Mouse (Mus musculus) ES-E14 (cell line): ENCODE measurements around the gene Nos2. TPM values are rescaled to one million over a fixed set of nuclear protein-coding genes. Genes with fewer than 3 reads are reported as not detected.

Source experiments
- DNase-seq: peaks from one replicate; pipeline ENCODE4 v3.0.0-alpha.2; 2013; ENCODE audit warnings: low read depth, low spot score
- H3K27ac ChIP-seq: 2 replicates; pipeline ENCODE4 v1.5.1; 2012; ENCODE audit warnings: low read depth, mild to moderate bottlenecking, low read length, moderate library complexity, mixed read lengths; ENCODE audit not compliant: poor library complexity, insufficient read depth, severe bottlenecking
- H3K36me3 ChIP-seq: 2 replicates; pipeline ENCODE4 v1.6.1; 2012; ENCODE audit warnings: mild to moderate bottlenecking, low read length, moderate library complexity, mixed read lengths; ENCODE audit not compliant: control insufficient read depth, poor library complexity, insufficient read depth, severe bottlenecking
- H3K4me1 ChIP-seq, 2 experiments: fragments of 150-350 bp in 1 of 2; sonication (generic) in 1 of 2; 2 replicates each; pipeline ENCODE4 v1.6.1; 2012; ENCODE audit warnings: low read length in 2 of 2, mild to moderate bottlenecking in 1 of 2, mixed read lengths in 1 of 2; ENCODE audit not compliant: control insufficient read depth in 2 of 2, insufficient read depth in 2 of 2, poor library complexity in 1 of 2
- H3K4me3 ChIP-seq, 2 experiments: fragments of 150-350 bp in 1 of 2; sonication (generic) in 1 of 2; 2 replicates each; pipeline ENCODE4 v1.5.1; 2012; ENCODE audit warnings: low read length in 2 of 2, low read depth in 1 of 2, mild to moderate bottlenecking in 1 of 2, mixed read lengths in 1 of 2; ENCODE audit not compliant: insufficient read depth in 1 of 2, poor library complexity in 1 of 2, severe bottlenecking in 1 of 2
- H3K9ac ChIP-seq: 2 replicates; pipeline ENCODE4 v1.6.1; 2012; ENCODE audit warnings: low read depth, mild to moderate bottlenecking, low read length, mixed read lengths; ENCODE audit not compliant: poor library complexity, insufficient read depth, severe bottlenecking
- H3K9me3 ChIP-seq: fragments of 150-350 bp; sonication (generic); 2 replicates; pipeline ENCODE4 v1.6.1; 2012; ENCODE audit warnings: low read depth, mild to moderate bottlenecking, low read length; ENCODE audit not compliant: control insufficient read depth, insufficient read depth
- CHD2 ChIP-seq: IDR thresholded peaks from 2 replicates; pipeline ENCODE4 v1.6.1; 2014; ENCODE audit warnings: mild to moderate bottlenecking, low read depth, low read length, inconsistent platforms
- HCFC1 ChIP-seq: IDR thresholded peaks from 2 replicates; pipeline ENCODE4 v1.6.1; 2012; ENCODE audit warnings: low read length, inconsistent platforms, borderline replicate concordance; ENCODE audit not compliant: insufficient read depth
- MAFK ChIP-seq: IDR thresholded peaks from 2 replicates; pipeline ENCODE4 v1.6.1; 2014; ENCODE audit warnings: mild to moderate bottlenecking, low read depth, low read length, inconsistent platforms; ENCODE audit not compliant: insufficient read depth
- ZC3H11A ChIP-seq: IDR thresholded peaks from 2 replicates; pipeline ENCODE4 v1.6.1; 2012; ENCODE audit warnings: low read depth, mild to moderate bottlenecking, inconsistent platforms, low read length, borderline replicate concordance
- ZNF384 ChIP-seq: IDR thresholded peaks from 2 replicates; pipeline ENCODE4 v1.6.1; 2012; ENCODE audit warnings: low read depth, low read length, inconsistent platforms
- in situ Hi-C, 2 experiments: fragments of 600-800 bp; cut with MboI; formaldehyde crosslinking; loops; one replicate each; pipeline ENCODE4 v1.15.1; 2025; ENCODE audit warnings: low sequenced_read_pairs in 2 of 2, inconsistent platforms in 1 of 2; ENCODE audit not compliant: unreplicated experiment in 2 of 2
- total RNA-seq: library from RNA; depleted of rRNA; stranded (reverse); fragments of 300-350 nt; gene quantifications from 2 replicates; pipeline ENCODE4 v1.2.3, GENCODE M21; 2012

The Nos2 gene
- total RNA-seq, 1 experiment, result 0.22 TPM

GRCm38 (mm10) chr11:78959841-78960520 lies 39.4 kb downstream of the Nos2 start:
- DNase-seq, result no peak
- H3K9me3 ChIP-seq, result no peaks in the 10 kb centered on the region
- no peaks in the 10 kb centered on the region for H3K36me3 ChIP-seq
- H3K9ac ChIP-seq, result no peak overlapping the region
- no peak overlapping the region for H3K27ac ChIP-seq
- H3K4me3 ChIP-seq, result no peak overlapping the region
- in situ Hi-C loops, result loop anchor here in 1 of 2 experiments (5.0 to 10.0 kb wide), 2 partner anchors 252 to 335 kb away; partner anchors contain the start of gene Gm9964
- TF ChIP-seq CHD2, result no peak
- no peak for TF ChIP-seq ZNF384
- TF ChIP-seq HCFC1, result no peak
- TF ChIP-seq ZC3H11A, result no peak
- TF ChIP-seq MAFK, result no peak
- H3K4me1 ChIP-seq, result no peaks in the 10 kb centered on the region

- Histone ChIP-seq H3K4me1 (no peaks in the 10 kb centered on the region), H3K4me3 (no peak overlapping the region), H3K36me3 (no peaks in the 10 kb centered on the region), H3K27ac (no peak overlapping the region), H3K9me3 (no peaks in the 10 kb centered on the region), H3K9ac (no peak overlapping the region)
- TF ChIP-seq ZNF384, result no peak
- TF ChIP-seq ZC3H11A, result no peak
- no peak for TF ChIP-seq CHD2
- no peak for TF ChIP-seq HCFC1
- TF ChIP-seq MAFK, result no peak
- DNase-seq, result no peak
- in situ Hi-C loops, result loop anchor here in 1 of 2 experiments (5.0 to 10.0 kb wide), 2 partner anchors 251 to 334 kb away; partner anchors contain the start of gene Gm9964
Observed at GRCm38 (mm10) chr11:78961221-78961620, 40.6 kb downstream of the Nos2 start.

DNA sequence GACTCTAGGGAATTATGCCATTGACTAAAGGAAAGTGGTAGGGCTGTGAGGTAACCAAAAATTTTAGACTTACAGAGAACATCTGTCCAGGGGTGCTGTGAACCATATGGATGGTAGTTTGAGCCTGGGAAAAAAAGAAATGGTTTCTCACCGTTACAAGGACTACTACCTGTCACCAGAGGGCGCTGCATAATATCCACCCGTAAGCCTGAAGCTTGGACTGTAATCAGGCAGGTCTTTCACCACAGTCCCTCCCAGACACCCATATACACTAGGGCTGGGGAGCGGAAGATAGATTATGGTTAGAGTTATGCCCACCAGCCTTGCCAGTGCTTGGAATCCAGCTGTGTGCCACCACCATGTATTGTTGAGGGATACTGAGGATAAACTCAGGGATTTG lies 46.8 kb downstream of the Nos2 start:
- in situ Hi-C loops, result loop anchor here in 1 of 2 experiments (10.0 kb wide), 1 partner anchor 327 kb away; the partner anchor contains the start of gene Gm9964
- Histone ChIP-seq H3K36me3 (no peaks in the 10 kb centered on the region), H3K4me1 (peaks cover 4 to 15% of the 10 kb centered on the region in 2 experiments; a peak in 2 of 4 replicates), H3K4me3 (no peak overlapping the region), H3K9me3 (no peaks in the 10 kb centered on the region), H3K9ac (no peak overlapping the region), H3K27ac (no peak overlapping the region)
- peak; percentile 61 for DNase-seq
- TF ChIP-seq ZC3H11A, result peak; percentile 45; the same call in 1 of the 2 replicates
- TF ChIP-seq ZNF384, result no peak

DNA sequence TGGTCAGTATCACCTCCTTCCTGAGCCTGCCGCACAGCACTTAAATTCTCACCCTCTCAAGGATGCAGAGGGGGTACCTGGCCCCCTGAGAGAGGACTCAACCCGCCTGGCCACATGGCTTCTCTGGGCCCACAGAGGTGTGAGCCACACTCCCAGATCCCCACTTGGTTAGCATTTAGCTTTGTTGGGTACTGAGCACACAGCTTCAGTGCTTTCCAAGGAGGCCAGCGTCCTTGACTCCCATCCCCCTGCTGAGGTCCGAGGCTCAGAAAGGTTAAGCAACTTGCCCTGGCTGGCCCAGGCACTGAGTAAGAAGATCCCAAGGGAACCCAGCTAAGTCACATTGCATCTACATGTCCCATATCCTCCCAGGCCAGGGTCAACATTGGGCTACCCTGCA lies 47.5 kb downstream of the Nos2 start:
- no peak for DNase-seq
- Histone ChIP-seq H3K36me3 (no peaks in the 10 kb centered on the region), H3K9me3 (no peaks in the 10 kb centered on the region), H3K4me1 (peaks cover 6 to 19% of the 10 kb centered on the region in 2 experiments; a peak in 3 of 4 replicates), H3K27ac (no peak overlapping the region), H3K4me3 (no peak overlapping the region), H3K9ac (no peak overlapping the region)
- TF ChIP-seq MAFK, result no peak
- no peak for TF ChIP-seq ZNF384
- TF ChIP-seq CHD2, result no peak
- no peak for TF ChIP-seq HCFC1
- TF ChIP-seq ZC3H11A, result no peak
- in situ Hi-C loops, result loop anchor here in 1 of 2 experiments (10.0 kb wide), 1 partner anchor 327 kb away; the partner anchor contains the start of gene Gm9964

DNA sequence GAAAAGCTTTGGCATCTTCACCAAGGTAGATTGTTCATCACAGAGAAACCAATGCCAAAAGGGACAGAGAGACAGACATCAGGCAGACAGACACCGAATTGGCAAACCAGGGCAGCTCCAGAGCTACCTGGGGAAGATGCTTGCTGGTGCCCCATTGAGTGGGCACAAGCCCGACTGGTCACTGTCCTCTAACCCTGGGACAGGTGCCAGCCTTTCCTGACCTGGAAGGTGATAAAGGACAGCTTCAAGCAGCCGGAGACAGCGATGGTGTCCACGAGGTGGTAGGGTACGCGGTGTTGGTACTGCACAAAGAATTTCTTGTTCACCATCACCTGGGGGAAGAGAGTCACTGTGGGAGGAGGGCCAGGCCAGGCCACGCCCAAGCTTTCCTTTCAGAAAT lies 50.5 kb downstream of the Nos2 start:
- H3K27ac ChIP-seq, result no peak overlapping the region
- no peak overlapping the region for H3K4me3 ChIP-seq
- H3K9me3 ChIP-seq, result no peaks in the 10 kb centered on the region
- peaks cover 6 to 22% of the 10 kb centered on the region in 2 experiments; a peak in 3 of 4 replicates for H3K4me1 ChIP-seq
- DNase-seq, result no peak
- no peaks in the 10 kb centered on the region for H3K36me3 ChIP-seq
- H3K9ac ChIP-seq, result no peak overlapping the region
- in situ Hi-C loops, result no loop called here
- TF ChIP-seq MAFK, result no peak
- no peak for TF ChIP-seq CHD2
- TF ChIP-seq HCFC1, result no peak
- no peak for TF ChIP-seq ZC3H11A
- no peak for TF ChIP-seq ZNF384
